Mouse (Mus musculus) midbrain, embryonic 11.5 days (tissue): ENCODE results near the gene Tmem156. TPM values are rescaled to one million over a fixed set of nuclear protein-coding genes. Genes with fewer than 3 reads are reported as not detected.

Experiments used
- ATAC-seq: fragments of 200-750 bp; cut with Nextera tagmentation; 2 replicates; pipeline ENCODE4 v1.8.0; 2017; ENCODE audit warnings: moderate TSS enrichment, moderate library complexity; ENCODE audit not compliant: low FRiP score
- DNase-seq: peaks from one replicate; pipeline ENCODE4 v3.0.0; 2015; ENCODE audit warnings: low spot score; ENCODE audit errors: missing footprints
- H3K27ac ChIP-seq: fragments of 300-500 bp; sonication (generic); 2 replicates; pipeline ENCODE4 v1.5.1; 2014; ENCODE audit warnings: low read depth, low read length
- H3K27me3 ChIP-seq: fragments of 300-500 bp; sonication (generic); 2 replicates; pipeline ENCODE4 v1.6.1; 2014; ENCODE audit warnings: mild to moderate bottlenecking, low read length, moderate library complexity, mixed read lengths; ENCODE audit not compliant: control insufficient read depth, insufficient read depth
- H3K36me3 ChIP-seq: fragments of 300-500 bp; sonication (generic); 2 replicates; pipeline ENCODE4 v1.6.1; 2014; ENCODE audit warnings: mild to moderate bottlenecking, low read length, moderate library complexity, mixed read lengths; ENCODE audit not compliant: control insufficient read depth, insufficient read depth
- H3K4me1 ChIP-seq: fragments of 300-500 bp; sonication (generic); 2 replicates; pipeline ENCODE4 v1.6.1; 2014; ENCODE audit warnings: low read length; ENCODE audit not compliant: control insufficient read depth, insufficient read depth
- H3K4me2 ChIP-seq: fragments of 300-500 bp; sonication (generic); 2 replicates; pipeline ENCODE4 v1.6.1; 2014; ENCODE audit warnings: mild to moderate bottlenecking, moderate library complexity
- H3K4me3 ChIP-seq: fragments of 300-500 bp; sonication (generic); 2 replicates; pipeline ENCODE4 v1.5.1; 2014; ENCODE audit warnings: low read depth, low read length
- H3K9ac ChIP-seq: fragments of 300-500 bp; sonication (generic); 2 replicates; pipeline ENCODE4 v1.6.1; 2014; ENCODE audit warnings: low read length
- H3K9me3 ChIP-seq: fragments of 300-500 bp; sonication (generic); 2 replicates; pipeline ENCODE4 v1.6.1; 2016; ENCODE audit warnings: low read length; ENCODE audit not compliant: control insufficient read depth
- WGBS: fragments of 180-500 bp; shearing (Covaris S2); extraction: QIAGEN DNeasy Blood & Tissue Kit; methylation state at CpG from one replicate; pipeline ENCODE4 v1.1.7; 2014; 5-methylcytosine and 5-hydroxymethylcytosine counted together
- polyA plus RNA-seq: library from polyadenylated mRNA; unstranded; fragments of >200 nt; fragmentation: Nextera tagmentation; extraction: Ambion mirVana; gene quantifications from 2 replicates; pipeline ENCODE4 v1.2.1, GENCODE M21; 2014

The Tmem156 gene
- polyA plus RNA-seq, 1 experiment from 2014 or later = not detected

GRCm38 (mm10) chr5:65101621-65102020, 9.7 kb upstream of the Tmem156 start:
- no peak for ATAC-seq
- Histone ChIP-seq H3K9me3 (no peaks in the 10 kb centered on the region), H3K27me3 (no peaks in the 10 kb centered on the region), H3K36me3 (no peaks in the 10 kb centered on the region), H3K4me3 (no peak overlapping the region), H3K4me2 (no peak overlapping the region), H3K4me1 (no peaks in the 10 kb centered on the region), H3K9ac (no peak overlapping the region), H3K27ac (no peak overlapping the region)
- 89% methylated on average over 6 of the region's 6 CpGs for WGBS
- DNase-seq = no peak

GRCm38 (mm10) chr5:65101209-65101608, 9.3 kb upstream of the Tmem156 start:
- 80% methylated on average over 5 of the region's 5 CpGs for WGBS
- Histone ChIP-seq H3K27ac (no peak overlapping the region), H3K27me3 (no peaks in the 10 kb centered on the region), H3K4me3 (no peak overlapping the region), H3K4me1 (no peaks in the 10 kb centered on the region), H3K4me2 (no peak overlapping the region), H3K9ac (no peak overlapping the region), H3K9me3 (no peaks in the 10 kb centered on the region), H3K36me3 (no peaks in the 10 kb centered on the region)
- ATAC-seq (no peak), DNase-seq (no peak)

- DNase-seq (no peak), ATAC-seq (no peak)
- Histone ChIP-seq H3K4me2 (no peak overlapping the region), H3K27ac (no peak overlapping the region), H3K4me1 (no peaks in the 10 kb centered on the region), H3K27me3 (no peaks in the 10 kb centered on the region), H3K4me3 (no peak overlapping the region), H3K9ac (no peak overlapping the region), H3K36me3 (no peaks in the 10 kb centered on the region), H3K9me3 (no peaks in the 10 kb centered on the region)
- WGBS = 73% methylated on average over 11 of the region's 11 CpGs
Measured at GRCm38 (mm10) chr5:65100002-65100401, 8.1 kb upstream of the Tmem156 start.

DNA sequence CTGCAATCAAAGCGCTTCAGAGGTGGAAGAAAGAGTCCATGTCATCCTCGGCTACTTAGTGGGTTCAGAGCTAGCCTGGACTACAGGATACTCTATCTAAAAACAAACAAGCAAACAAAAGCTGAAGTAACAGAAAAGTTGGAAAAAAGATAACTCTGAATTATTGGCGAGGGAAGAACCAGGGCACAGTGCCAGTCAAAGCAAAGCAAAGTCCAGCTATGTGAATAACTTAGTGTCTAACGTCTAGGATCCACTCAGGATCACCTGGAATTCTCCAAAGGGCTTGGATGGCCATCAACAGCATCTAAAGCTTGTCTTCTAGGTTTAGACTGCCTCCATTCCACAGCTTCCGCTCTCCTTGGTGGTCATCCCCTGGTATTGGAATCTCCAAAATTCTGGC, 5.5 kb upstream of the Tmem156 start:
- no peak overlapping the region for H3K9ac ChIP-seq
- no peaks in the 10 kb centered on the region for H3K4me1 ChIP-seq
- H3K27me3 ChIP-seq = no peaks in the 10 kb centered on the region
- no peak for ATAC-seq
- H3K4me3 ChIP-seq = no peak overlapping the region
- H3K9me3 ChIP-seq = no peaks in the 10 kb centered on the region
- WGBS = 95% methylated on average over 5 of the region's 5 CpGs
- H3K36me3 ChIP-seq = no peaks in the 10 kb centered on the region
- no peak overlapping the region for H3K27ac ChIP-seq
- no peak overlapping the region for H3K4me2 ChIP-seq
- DNase-seq = no peak

DNA sequence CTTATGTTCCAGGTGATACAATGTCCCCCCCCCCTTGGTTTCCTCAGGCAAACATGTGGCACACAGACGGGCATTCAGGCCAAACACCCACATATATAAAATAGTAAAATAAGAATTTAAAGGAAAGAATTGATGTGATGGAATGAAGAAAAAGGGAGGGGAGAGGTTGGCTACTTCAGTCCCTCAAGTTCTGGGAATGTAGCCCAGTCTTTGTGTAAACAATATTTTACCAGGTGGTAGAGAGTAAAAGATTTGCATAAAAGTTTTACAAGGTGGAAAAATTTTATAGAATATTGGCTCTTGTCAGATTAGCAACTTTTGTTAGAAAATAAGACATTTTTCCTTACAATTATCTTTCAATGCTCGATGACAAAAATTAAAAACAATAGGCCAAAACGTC, 4.9 kb upstream of the Tmem156 start:
- H3K4me3 ChIP-seq = no peak overlapping the region
- DNase-seq = no peak
- no peak for ATAC-seq
- no peaks in the 10 kb centered on the region for H3K4me1 ChIP-seq
- WGBS = 75% methylated on average over 3 of the region's 3 CpGs
- H3K27ac ChIP-seq = no peak overlapping the region
- H3K9me3 ChIP-seq = no peaks in the 10 kb centered on the region
- H3K9ac ChIP-seq = no peak overlapping the region
- no peaks in the 10 kb centered on the region for H3K27me3 ChIP-seq
- no peaks in the 10 kb centered on the region for H3K36me3 ChIP-seq
- H3K4me2 ChIP-seq = no peak overlapping the region

DNA sequence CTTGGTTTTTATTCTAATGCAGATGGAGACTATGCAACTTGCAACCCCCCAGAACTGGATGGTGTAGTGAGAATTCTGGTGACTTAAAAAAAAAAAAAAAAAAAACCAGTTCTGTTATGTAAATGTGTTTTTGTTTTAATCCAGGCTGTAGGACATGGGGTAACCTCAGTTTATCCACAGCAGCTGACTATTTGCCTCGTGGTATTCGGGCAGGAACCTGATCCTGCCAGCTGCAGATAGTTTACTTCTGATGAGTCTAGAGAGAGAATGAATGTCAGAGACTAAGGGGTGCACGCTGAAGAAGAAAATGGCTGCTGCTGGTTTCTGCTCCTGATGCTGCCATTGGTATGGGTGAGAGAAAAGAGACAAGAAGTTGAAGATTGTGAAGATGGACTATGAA, 4.2 kb upstream of the Tmem156 start:
- ATAC-seq = no peak

DNA sequence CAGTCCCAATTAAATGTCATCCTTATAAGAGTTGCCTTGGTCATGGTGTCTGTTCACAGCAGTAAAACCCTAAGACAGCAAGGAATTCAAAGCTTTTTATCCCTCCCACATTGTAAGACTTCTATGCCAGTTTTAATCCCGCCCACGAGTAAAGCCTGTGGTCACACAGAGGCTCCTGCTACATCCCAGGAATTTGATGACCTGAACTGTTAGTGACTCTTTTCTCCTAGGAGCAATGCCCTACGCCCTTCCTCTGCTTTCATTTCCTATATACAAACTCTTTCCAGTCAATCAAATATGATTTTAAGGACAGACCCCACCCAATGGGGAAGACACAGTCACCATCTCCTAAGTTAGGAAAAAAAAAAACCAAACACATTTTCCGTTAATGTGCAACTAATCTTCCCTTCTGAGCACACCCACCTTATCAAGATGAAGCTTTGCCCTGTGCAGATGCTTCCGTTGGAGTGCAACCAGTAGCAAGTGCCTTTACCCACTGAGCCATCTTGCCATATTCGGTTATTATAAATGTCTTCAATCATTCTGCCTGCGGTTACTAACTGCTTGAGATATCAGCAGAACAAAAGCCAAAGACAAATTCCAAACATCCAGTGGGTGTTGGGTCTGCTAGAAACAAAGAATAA, 3.1 kb upstream of the Tmem156 start:
- ATAC-seq = no peak
- WGBS = 87% methylated on average over 7 of the region's 7 CpGs
- H3K27ac ChIP-seq = no peak overlapping the region

More for the DNA sequence above, 4.2 kb upstream of the Tmem156 start:
- no peaks in the 10 kb centered on the region for H3K9me3 ChIP-seq
- no peak overlapping the region for H3K4me2 ChIP-seq
- no peaks in the 10 kb centered on the region for H3K27me3 ChIP-seq
- H3K4me3 ChIP-seq = no peak overlapping the region
- no peaks in the 10 kb centered on the region for H3K36me3 ChIP-seq
- no peak overlapping the region for H3K27ac ChIP-seq
- WGBS = 88% methylated on average over 3 of the region's 3 CpGs
- no peak overlapping the region for H3K9ac ChIP-seq
- no peaks in the 10 kb centered on the region for H3K4me1 ChIP-seq
- no peak for DNase-seq

GRCm38 (mm10) chr5:65093769-65094168, 1.8 kb upstream of the Tmem156 start:
- DNase-seq (no peak), ATAC-seq (no peak)
- H3K27ac ChIP-seq = no peak overlapping the region
- no peaks in the 10 kb centered on the region for H3K36me3 ChIP-seq
- no peaks in the 10 kb centered on the region for H3K4me1 ChIP-seq
- H3K4me3 ChIP-seq = no peak overlapping the region
- no peaks in the 10 kb centered on the region for H3K9me3 ChIP-seq
- no peak overlapping the region for H3K9ac ChIP-seq
- H3K27me3 ChIP-seq = no peaks in the 10 kb centered on the region
- no peak overlapping the region for H3K4me2 ChIP-seq

More for the DNA sequence above, 3.1 kb upstream of the Tmem156 start:
- no peak for DNase-seq
- Histone ChIP-seq H3K9me3 (no peaks in the 10 kb centered on the region), H3K4me1 (no peaks in the 10 kb centered on the region), H3K36me3 (no peaks in the 10 kb centered on the region), H3K4me3 (no peak overlapping the region), H3K4me2 (no peak overlapping the region), H3K27me3 (no peaks in the 10 kb centered on the region), H3K9ac (no peak overlapping the region)

GRCm38 (mm10) chr5:65091184-65091858, 611 bp downstream of the Tmem156 start:
- Histone ChIP-seq H3K4me2 (no peak overlapping the region), H3K9ac (no peak overlapping the region), H3K4me1 (no peaks in the 10 kb centered on the region), H3K36me3 (no peaks in the 10 kb centered on the region), H3K27ac (no peak overlapping the region), H3K4me3 (no peak overlapping the region), H3K9me3 (no peaks in the 10 kb centered on the region), H3K27me3 (no peaks in the 10 kb centered on the region)
- ATAC-seq (no peak), DNase-seq (no peak)
- WGBS = 81% methylated on average over 11 of the region's 11 CpGs
